Mouse (Mus musculus): ENCODE measurements around the gene Cdkn1b.

The Cdkn1b gene

GRCm38 (mm10) chr6:134928096-134928888 is 8.1 kb downstream of the Cdkn1b start:
- H3K9me3 ChIP-seq (ENCODE audit: low read length), result no peaks in the 10 kb centered on the region
- no peaks in the 10 kb centered on the region for H3K27me3 ChIP-seq (ENCODE audit: insufficient read depth, low read length)
- TF ChIP-seq POU5F1 (IDR thresholded peaks at IDR 0.05; ENCODE audit: borderline replicate concordance, low read length), result no peak
- TF ChIP-seq NANOG (IDR thresholded peaks at IDR 0.05; ENCODE audit: borderline replicate concordance, low read length), result no peak
- H3K4me3 ChIP-seq (replicated peaks; ENCODE audit: low read length), result peak overlapping the region; percentile 82
- H3K36me3 ChIP-seq (ENCODE audit: insufficient read depth, low read length), result peaks cover 10% of the 10 kb centered on the region
- peaks cover 36% of the 10 kb centered on the region for H3K4me1 ChIP-seq (replicated peaks; ENCODE audit: low read depth, low read length)

DNA sequence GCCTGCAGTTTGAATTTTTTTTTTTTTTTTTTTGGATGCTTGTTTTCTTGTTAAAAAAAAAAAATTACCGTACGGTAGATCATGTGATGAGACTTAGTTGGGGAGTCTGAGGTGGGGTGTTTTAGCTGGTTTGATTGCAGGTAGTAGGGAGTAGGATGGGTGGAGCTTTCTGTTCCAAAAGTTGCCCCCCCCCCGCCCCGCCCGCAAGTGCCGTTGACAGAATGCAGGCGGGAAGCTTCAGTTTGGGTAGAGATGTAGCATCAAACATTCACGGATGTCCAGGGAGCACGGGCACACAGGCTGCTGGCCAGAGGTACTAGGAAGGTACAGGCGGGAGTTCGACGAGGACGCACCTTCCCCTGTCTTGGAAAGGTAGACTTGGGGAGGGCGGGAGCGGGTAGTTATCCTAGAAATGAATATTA is 8.7 kb downstream of the Cdkn1b start:
- Histone ChIP-seq H3K36me3 (ENCODE audit: insufficient read depth, low read length) (peaks cover 4% of the 10 kb centered on the region), H3K4me1 (replicated peaks; ENCODE audit: low read depth, low read length) (peaks cover 34% of the 10 kb centered on the region), H3K4me3 (replicated peaks; ENCODE audit: low read length) (peak overlapping the region; percentile 82), H3K27me3 (ENCODE audit: insufficient read depth, low read length) (no peaks in the 10 kb centered on the region), H3K9me3 (ENCODE audit: low read length) (no peaks in the 10 kb centered on the region)
- no peak for TF ChIP-seq NANOG (IDR thresholded peaks at IDR 0.05; ENCODE audit: borderline replicate concordance, low read length)
- no peak for TF ChIP-seq POU5F1 (IDR thresholded peaks at IDR 0.05; ENCODE audit: borderline replicate concordance, low read length)
- TF ChIP-seq CTCF (conservative IDR thresholded peaks at IDR 0.05; ENCODE audit: low read length), result no peak

- peak overlapping the region; percentile 82 for H3K4me3 ChIP-seq (replicated peaks; ENCODE audit: low read length)
- no peaks in the 10 kb centered on the region; the same call in 1 of the 2 replicates for H3K36me3 ChIP-seq (ENCODE audit: insufficient read depth, low read length)
- H3K9me3 ChIP-seq (ENCODE audit: low read length), result no peaks in the 10 kb centered on the region
- no peak for TF ChIP-seq NANOG (IDR thresholded peaks at IDR 0.05; ENCODE audit: borderline replicate concordance, low read length)
- no peak for TF ChIP-seq POU5F1 (IDR thresholded peaks at IDR 0.05; ENCODE audit: borderline replicate concordance, low read length)
- no peak for TF ChIP-seq CTCF (conservative IDR thresholded peaks at IDR 0.05; ENCODE audit: low read length)
- peaks cover 34% of the 10 kb centered on the region for H3K4me1 ChIP-seq (replicated peaks; ENCODE audit: low read depth, low read length)
- no peaks in the 10 kb centered on the region for H3K27me3 ChIP-seq (ENCODE audit: insufficient read depth, low read length)
Measured at GRCm38 (mm10) chr6:134929926-134930325, 9.7 kb downstream of the Cdkn1b start.

- no peaks in the 10 kb centered on the region; the same call in 1 of the 2 replicates for H3K36me3 ChIP-seq (ENCODE audit: insufficient read depth, low read length)
- TF ChIP-seq NANOG (IDR thresholded peaks at IDR 0.05; ENCODE audit: borderline replicate concordance, low read length) (no peak), POU5F1 (IDR thresholded peaks at IDR 0.05; ENCODE audit: borderline replicate concordance, low read length) (no peak), CTCF (conservative IDR thresholded peaks at IDR 0.05; ENCODE audit: low read length) (no peak)
- peak overlapping the region; percentile 82 for H3K4me3 ChIP-seq (replicated peaks; ENCODE audit: low read length)
- peaks cover 34% of the 10 kb centered on the region for H3K4me1 ChIP-seq (replicated peaks; ENCODE audit: low read depth, low read length)
- H3K27me3 ChIP-seq (ENCODE audit: insufficient read depth, low read length), result no peaks in the 10 kb centered on the region
- H3K9me3 ChIP-seq (ENCODE audit: low read length), result no peaks in the 10 kb centered on the region
Measured at GRCm38 (mm10) chr6:134930383-134930782, 10.2 kb downstream of the Cdkn1b start.

GRCm38 (mm10) chr6:134931146-134931545 is 10.9 kb downstream of the Cdkn1b start:
- peaks cover 38% of the 10 kb centered on the region for H3K4me1 ChIP-seq (replicated peaks; ENCODE audit: low read depth, low read length)
- TF ChIP-seq POU5F1 (IDR thresholded peaks at IDR 0.05; ENCODE audit: borderline replicate concordance, low read length) (no peak), CTCF (conservative IDR thresholded peaks at IDR 0.05; ENCODE audit: low read length) (no peak), NANOG (IDR thresholded peaks at IDR 0.05; ENCODE audit: borderline replicate concordance, low read length) (no peak)
- no peaks in the 10 kb centered on the region; the same call in 1 of the 2 replicates for H3K36me3 ChIP-seq (ENCODE audit: insufficient read depth, low read length)
- no peaks in the 10 kb centered on the region for H3K9me3 ChIP-seq (ENCODE audit: low read length)
- no peak overlapping the region for H3K4me3 ChIP-seq (replicated peaks; ENCODE audit: low read length)
- no peaks in the 10 kb centered on the region for H3K27me3 ChIP-seq (ENCODE audit: insufficient read depth, low read length)

- H3K27me3 ChIP-seq (ENCODE audit: insufficient read depth, low read length), result no peaks in the 10 kb centered on the region
- no peak for TF ChIP-seq POU5F1 (IDR thresholded peaks at IDR 0.05; ENCODE audit: borderline replicate concordance, low read length)
- TF ChIP-seq CTCF (conservative IDR thresholded peaks at IDR 0.05; ENCODE audit: low read length), result no peak
- no peak for TF ChIP-seq NANOG (IDR thresholded peaks at IDR 0.05; ENCODE audit: borderline replicate concordance, low read length)
- H3K36me3 ChIP-seq (ENCODE audit: insufficient read depth, low read length), result peaks cover 4% of the 10 kb centered on the region; the same call in 1 of the 2 replicates
Measured at GRCm38 (mm10) chr6:134932486-134933206, 12.4 kb downstream of the Cdkn1b start.

DNA sequence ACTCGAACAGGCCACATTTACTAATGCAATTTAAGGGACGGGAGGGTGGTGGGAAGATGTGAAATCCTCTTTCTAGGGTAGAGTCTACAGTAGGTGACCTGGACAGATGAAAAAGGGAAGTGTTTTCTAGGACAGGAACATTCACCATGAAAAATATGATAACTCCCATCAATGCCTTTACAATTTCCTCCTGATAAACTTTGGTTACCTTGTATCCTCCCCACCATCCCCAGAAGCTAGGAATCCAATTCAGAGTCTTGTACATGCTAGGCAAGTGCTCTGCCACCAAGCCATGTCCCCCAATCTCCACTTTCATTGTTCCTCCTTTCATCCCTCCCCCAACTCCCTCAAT is 13.0 kb downstream of the Cdkn1b start:
- no peaks in the 10 kb centered on the region for H3K27me3 ChIP-seq (ENCODE audit: insufficient read depth, low read length)
- H3K4me1 ChIP-seq (replicated peaks; ENCODE audit: low read depth, low read length), result peaks cover 45% of the 10 kb centered on the region
- H3K36me3 ChIP-seq (ENCODE audit: insufficient read depth, low read length), result peaks cover 4% of the 10 kb centered on the region; the same call in 1 of the 2 replicates
- H3K4me3 ChIP-seq (replicated peaks; ENCODE audit: low read length), result no peak overlapping the region
- H3K9me3 ChIP-seq (ENCODE audit: low read length), result no peaks in the 10 kb centered on the region
- TF ChIP-seq POU5F1 (IDR thresholded peaks at IDR 0.05; ENCODE audit: borderline replicate concordance, low read length) (no peak), NANOG (IDR thresholded peaks at IDR 0.05; ENCODE audit: borderline replicate concordance, low read length) (no peak), CTCF (conservative IDR thresholded peaks at IDR 0.05; ENCODE audit: low read length) (no peak)

More at GRCm38 (mm10) chr6:134932486-134933206, 12.4 kb downstream of the Cdkn1b start:
- no peaks in the 10 kb centered on the region for H3K9me3 ChIP-seq (ENCODE audit: low read length)
- H3K4me1 ChIP-seq (replicated peaks; ENCODE audit: low read depth, low read length), result peaks cover 45% of the 10 kb centered on the region
- H3K4me3 ChIP-seq (replicated peaks; ENCODE audit: low read length), result no peak overlapping the region

GRCm38 (mm10) chr6:134934305-134934704 is 14.1 kb downstream of the Cdkn1b start:
- TF ChIP-seq CTCF (conservative IDR thresholded peaks at IDR 0.05; ENCODE audit: low read length), result no peak
- TF ChIP-seq NANOG (IDR thresholded peaks at IDR 0.05; ENCODE audit: borderline replicate concordance, low read length), result no peak
- TF ChIP-seq POU5F1 (IDR thresholded peaks at IDR 0.05; ENCODE audit: borderline replicate concordance, low read length), result no peak
- Histone ChIP-seq H3K9me3 (ENCODE audit: low read length) (no peaks in the 10 kb centered on the region), H3K27me3 (ENCODE audit: insufficient read depth, low read length) (no peaks in the 10 kb centered on the region), H3K4me1 (replicated peaks; ENCODE audit: low read depth, low read length) (peaks cover 48% of the 10 kb centered on the region), H3K36me3 (ENCODE audit: insufficient read depth, low read length) (peaks cover 4% of the 10 kb centered on the region; the same call in 1 of the 2 replicates), H3K4me3 (replicated peaks; ENCODE audit: low read length) (no peak overlapping the region)

Measured in E14TG2a.4 (cell line).